34 mouse cellular contexts compared by ENCODE assay signal in genomic region chr2:138827813-138828570, GRCm38 (mm10).
DNase-seq lines count a peak whose midpoint lies in the region; ATAC-seq and TF ChIP-seq lines count a peak whose summit lies in the region.
"Had no signal": no experiment of that assay in that cellular context is flagged by ENCODE, and none has a peak within 500 bp of the region (broad histone marks: within the 10 kb centered on the region; RNA-seq: fewer than 3 reads in every experiment).

No protein-coding gene starts in this region.

- H3K27me3 ChIP-seq in forebrain, embryonic 12.5 days: no peaks in the 10 kb centered on the region
- H3K27me3 ChIP-seq in forebrain, postnatal 0 days (ENCODE audit: insufficient read depth, low read length): no peaks in the 10 kb centered on the region
- H3K27me3 ChIP-seq in midbrain, embryonic 15.5 days (replicated peaks): no peaks in the 10 kb centered on the region
- no peaks in the 10 kb centered on the region for H3K27me3 ChIP-seq in midbrain, embryonic 14.5 days (ENCODE audit: control insufficient read depth, insufficient read depth, low read length)
- H3K27me3 ChIP-seq in midbrain, embryonic 16.5 days (ENCODE audit: control insufficient read depth, insufficient read depth, low read depth, low read length): no peaks in the 10 kb centered on the region
- H3K27me3 ChIP-seq: embryonic facial prominence, embryonic 13.5 days; heart, embryonic 15.5 days; kidney, embryonic 15.5 days; liver, embryonic 12.5 days; megakaryocyte, embryonic 14.5 days; neural tube, embryonic 15.5 days had no signal

- H3K4me1 ChIP-seq in forebrain, embryonic 12.5 days: no peaks in the 10 kb centered on the region
- H3K4me1 ChIP-seq in forebrain, postnatal 0 days (ENCODE audit: insufficient read depth): no peaks in the 10 kb centered on the region
- H3K4me1 ChIP-seq in midbrain, embryonic 15.5 days: no peaks in the 10 kb centered on the region
- no peaks in the 10 kb centered on the region for H3K4me1 ChIP-seq in midbrain, embryonic 14.5 days (ENCODE audit: control insufficient read depth, insufficient read depth, low read length)
- H3K4me1 ChIP-seq in midbrain, embryonic 16.5 days (ENCODE audit: control insufficient read depth, insufficient read depth, low read length): peaks cover 3% of the 10 kb centered on the region; the same call in 1 of the 2 replicates
- H3K4me1 ChIP-seq: embryonic facial prominence, embryonic 13.5 days; heart, embryonic 10.5 days; heart, embryonic 15.5 days; kidney, embryonic 15.5 days; liver, embryonic 12.5 days; megakaryocyte, embryonic 14.5 days; neural tube, embryonic 15.5 days had no signal

- H3K36me3 ChIP-seq in forebrain, embryonic 12.5 days (replicated peaks): no peaks in the 10 kb centered on the region
- no peaks in the 10 kb centered on the region for H3K36me3 ChIP-seq in forebrain, postnatal 0 days (ENCODE audit: insufficient read depth)
- H3K36me3 ChIP-seq in midbrain, embryonic 15.5 days (replicated peaks): no peaks in the 10 kb centered on the region
- H3K36me3 ChIP-seq in midbrain, embryonic 14.5 days (ENCODE audit: control insufficient read depth, insufficient read depth, low read length): no peaks in the 10 kb centered on the region
- H3K36me3 ChIP-seq in midbrain, embryonic 16.5 days (ENCODE audit: control insufficient read depth, insufficient read depth, low read length): no peaks in the 10 kb centered on the region
- H3K36me3 ChIP-seq: embryonic facial prominence, embryonic 13.5 days; heart, embryonic 10.5 days; heart, embryonic 15.5 days; kidney, embryonic 15.5 days; liver, embryonic 12.5 days; neural tube, embryonic 15.5 days had no signal

- no peak overlapping the region for H3K27ac ChIP-seq in forebrain, embryonic 12.5 days
- no peak overlapping the region for H3K27ac ChIP-seq in forebrain, postnatal 0 days (ENCODE audit: low read depth, low read length)
- no peak overlapping the region for H3K27ac ChIP-seq in midbrain, embryonic 15.5 days
- H3K27ac ChIP-seq in midbrain, embryonic 14.5 days (replicated peaks; ENCODE audit: low read depth, low read length): no peak overlapping the region
- H3K27ac ChIP-seq in midbrain, embryonic 16.5 days (ENCODE audit: low read length): peak overlapping the region; percentile 22; the same call in 1 of the 2 replicates
- H3K27ac ChIP-seq: embryonic facial prominence, embryonic 13.5 days; heart, embryonic 10.5 days; heart, embryonic 15.5 days; kidney, embryonic 15.5 days; liver, embryonic 12.5 days; neural tube, embryonic 15.5 days; stomach, postnatal 0 days had no signal

- no peak for TF ChIP-seq CTCF in forebrain, postnatal 0 days (IDR thresholded peaks at IDR 0.05; ENCODE audit: low read depth)
- TF ChIP-seq CTCF in brain, embryonic 14.5 days (IDR thresholded peaks at IDR 0.05; ENCODE audit: borderline replicate concordance, extremely low read depth, insufficient read depth, insufficient read length): no peak

- H3K4me3 ChIP-seq in forebrain, embryonic 12.5 days (replicated peaks): no peak overlapping the region
- H3K4me3 ChIP-seq in forebrain, postnatal 0 days (ENCODE audit: low read depth, low read length): no peak overlapping the region
- H3K4me3 ChIP-seq in midbrain, embryonic 15.5 days: no peak overlapping the region
- no peak overlapping the region for H3K4me3 ChIP-seq in midbrain, embryonic 14.5 days (replicated peaks; ENCODE audit: low read depth, low read length)
- H3K4me3 ChIP-seq in midbrain, embryonic 16.5 days (ENCODE audit: low read depth, low read length): no peak overlapping the region
- H3K4me3 ChIP-seq: embryonic facial prominence, embryonic 13.5 days; erythroblast, embryonic 14.5 days; heart, embryonic 10.5 days; heart, embryonic 15.5 days; kidney, embryonic 15.5 days; liver, embryonic 12.5 days; megakaryocyte, embryonic 14.5 days; neural tube, embryonic 15.5 days had no signal

- peak; percentile 57; the same call in 1 of the 2 replicates for ATAC-seq in forebrain, embryonic 12.5 days (ENCODE audit: low FRiP score)
- no peak for ATAC-seq in forebrain, postnatal 0 days
- ATAC-seq in midbrain, embryonic 15.5 days (replicated peaks): peak; percentile 77
- ATAC-seq in midbrain, embryonic 14.5 days (ENCODE audit: low FRiP score, low TSS enrichment): no peak
- ATAC-seq in midbrain, embryonic 16.5 days: no peak; the same call in 1 of the 2 replicates
- ATAC-seq: CD4-positive, CD25-positive, alpha-beta regulatory T cell, adult 4 months; hindbrain, embryonic 16.5 days; liver, embryonic 12.5 days; liver, postnatal 0 days had no signal

- no peak for DNase-seq in forebrain, postnatal 0 days
- DNase-seq in midbrain, embryonic 14.5 days: no peak
- DNase-seq in brain, embryonic 14.5 days (ENCODE audit: low read depth): peak; percentile 64
- no peak for DNase-seq in adrenal gland, postnatal 10 days
- DNase-seq: adrenal gland, adult 8-10 months; cerebellum, adult 11 months; cerebellum, adult 9-10 months; cerebellum, postnatal 36 days; gastrocnemius, postnatal 14 days; heart, adult 11 months; kidney, adult 18-20 months; kidney, postnatal 36 days; layer of hippocampus, postnatal 36 days; left cerebral cortex, postnatal 4 days; liver, postnatal 0 days; lung, postnatal 36 days; right cerebral cortex, adult 18-20 months; right cerebral cortex, postnatal 4 days; thymus, adult 2 months; thymus, postnatal 36 days had no signal

- no peak overlapping the region for H3K4me2 ChIP-seq in forebrain, embryonic 12.5 days
- H3K4me2 ChIP-seq in forebrain, postnatal 0 days (ENCODE audit: low read depth): no peak overlapping the region
- H3K4me2 ChIP-seq in midbrain, embryonic 15.5 days: no peak overlapping the region
- H3K4me2 ChIP-seq in midbrain, embryonic 14.5 days (ENCODE audit: low read length): no peak overlapping the region
- H3K4me2 ChIP-seq in midbrain, embryonic 16.5 days (ENCODE audit: low read length): no peak overlapping the region
- H3K4me2 ChIP-seq: embryonic facial prominence, embryonic 13.5 days; heart, embryonic 15.5 days; kidney, embryonic 15.5 days; liver, embryonic 12.5 days; neural tube, embryonic 15.5 days had no signal

- no peaks in the 10 kb centered on the region for H3K9me3 ChIP-seq in forebrain, embryonic 12.5 days
- H3K9me3 ChIP-seq in forebrain, postnatal 0 days (ENCODE audit: low read length): no peaks in the 10 kb centered on the region
- no peaks in the 10 kb centered on the region for H3K9me3 ChIP-seq in midbrain, embryonic 15.5 days
- H3K9me3 ChIP-seq in midbrain, embryonic 14.5 days (ENCODE audit: control insufficient read depth, low read length): no peaks in the 10 kb centered on the region
- no peaks in the 10 kb centered on the region for H3K9me3 ChIP-seq in midbrain, embryonic 16.5 days (replicated peaks; ENCODE audit: control insufficient read depth, low read length, poor library complexity, severe bottlenecking)
- H3K9me3 ChIP-seq: embryonic facial prominence, embryonic 13.5 days; heart, embryonic 10.5 days; heart, embryonic 15.5 days; kidney, embryonic 15.5 days; neural tube, embryonic 15.5 days had no signal

- TF ChIP-seq POLR2A in brain, embryonic 14.5 days (IDR thresholded peaks at IDR 0.05; ENCODE audit: borderline replicate concordance, extremely low read depth, insufficient read depth, insufficient read length, poor library complexity, severe bottlenecking): no peak

- H3K9ac ChIP-seq in forebrain, embryonic 12.5 days: no peak overlapping the region
- H3K9ac ChIP-seq in forebrain, postnatal 0 days: no peak overlapping the region
- no peak overlapping the region for H3K9ac ChIP-seq in midbrain, embryonic 15.5 days
- H3K9ac ChIP-seq in midbrain, embryonic 14.5 days (replicated peaks; ENCODE audit: low read length): no peak overlapping the region
- no peak overlapping the region for H3K9ac ChIP-seq in midbrain, embryonic 16.5 days (ENCODE audit: low read depth, low read length)
- H3K9ac ChIP-seq: embryonic facial prominence, embryonic 13.5 days; heart, embryonic 15.5 days; kidney, embryonic 15.5 days; liver, embryonic 12.5 days; liver, postnatal 0 days; neural tube, embryonic 15.5 days had no signal

- 55% methylated on average over 2 of the region's 2 CpGs for whole genome bisulfite sequencing in forebrain, embryonic 12.5 days
- 49% methylated on average over 2 of the region's 2 CpGs for WGBS in forebrain, postnatal 0 days
- WGBS in midbrain, embryonic 15.5 days: 43% methylated on average over 2 of the region's 2 CpGs
- WGBS in midbrain, embryonic 14.5 days: 51% methylated on average over 2 of the region's 2 CpGs
- WGBS in midbrain, embryonic 16.5 days: 44% methylated on average over 2 of the region's 2 CpGs

Comparison
In these comparisons a context has a peak if more than half of its experiments do, and no peak if none do; other contexts are left out.
1. ATAC-seq: peak in forebrain, embryonic 12.5 days (single experiment) and midbrain, embryonic 15.5 days (single experiment); none in forebrain, postnatal 0 days (single experiment), midbrain, embryonic 14.5 days (single experiment) and midbrain, embryonic 16.5 days (single experiment).